Mouse (Mus musculus) lung, adult 2 months (tissue): ENCODE measurements around the gene Wdfy4.

Experiments
- CTCF ChIP-seq: fragments of 200-500 bp; IDR thresholded peaks from 2 replicates; pipeline ENCODE4 v1.5.1; 2011; ENCODE audit warnings: mild to moderate bottlenecking, low read length, control low read depth; ENCODE audit not compliant: insufficient read depth
- POLR2A ChIP-seq: fragments of 200-500 bp; IDR thresholded peaks from 2 replicates; pipeline ENCODE4 v1.6.1; 2011; ENCODE audit warnings: low read depth, mild to moderate bottlenecking, control low read depth, low read length, borderline replicate concordance; ENCODE audit errors: extremely low read depth

- TF ChIP-seq POLR2A = no peak
- TF ChIP-seq CTCF = no peak
Observed at GRCm38 (mm10) chr14:33019606-33020005, 165.7 kb downstream of the Wdfy4 start.
